Mouse (Mus musculus) cerebellum, adult 2 months (tissue): ENCODE results near the gene Pbx1. TPM values are rescaled to one million over a fixed set of nuclear protein-coding genes. Genes with fewer than 3 reads are reported as not detected.

Experiments
- DNase-seq, 2 experiments: peaks; one replicate each; pipeline ENCODE4 v3.0.0; 2021
- H3K27ac ChIP-seq: fragments of 200-500 bp; 2 replicates; pipeline ENCODE4 v1.5.1; 2012; ENCODE audit warnings: low read length, control low read depth, inconsistent platforms; ENCODE audit not compliant: insufficient read depth
- H3K27me3 ChIP-seq: fragments of 200-500 bp; 2 replicates; pipeline ENCODE4 v1.6.1; 2012; ENCODE audit warnings: inconsistent platforms, mild to moderate bottlenecking, low read length, moderate library complexity; ENCODE audit not compliant: control insufficient read depth, insufficient read depth
- H3K4me1 ChIP-seq: fragments of 200-500 bp; 2 replicates; pipeline ENCODE4 v1.6.1; 2011; ENCODE audit warnings: low read length; ENCODE audit not compliant: control insufficient read depth, insufficient read depth
- H3K4me3 ChIP-seq: fragments of 200-500 bp; replicated peaks from 2 replicates; pipeline ENCODE3; 2011; ENCODE audit warnings: mild to moderate bottlenecking, low read depth, low read length, control low read depth; ENCODE audit not compliant: insufficient read depth
- CTCF ChIP-seq: fragments of 200-500 bp; IDR thresholded peaks from 2 replicates; pipeline ENCODE4 v1.5.1; 2011; ENCODE audit warnings: low read depth, mild to moderate bottlenecking, control low read depth, low read length, moderate library complexity, borderline replicate concordance; ENCODE audit not compliant: insufficient read depth
- POLR2A ChIP-seq: fragments of 200-500 bp; IDR thresholded peaks from 2 replicates; pipeline ENCODE4 v1.6.1; 2011; ENCODE audit warnings: low read length, control low read depth, borderline replicate concordance; ENCODE audit not compliant: insufficient read depth
- WGBS: fragments of 180-500 bp; shearing (Covaris S2); methylation state at CpG from one replicate; pipeline ENCODE4 v1.1.7; 2018; 5-methylcytosine and 5-hydroxymethylcytosine counted together
- polyA plus RNA-seq: library from polyadenylated mRNA; depleted of rRNA; stranded (reverse); fragments of >200 nt; gene quantifications from 2 replicates; pipeline ENCODE4 v1.2.3, GENCODE M21; 2012

Pbx1 gene
- polyA plus RNA-seq, 1 experiment: 34.9 TPM

DNA sequence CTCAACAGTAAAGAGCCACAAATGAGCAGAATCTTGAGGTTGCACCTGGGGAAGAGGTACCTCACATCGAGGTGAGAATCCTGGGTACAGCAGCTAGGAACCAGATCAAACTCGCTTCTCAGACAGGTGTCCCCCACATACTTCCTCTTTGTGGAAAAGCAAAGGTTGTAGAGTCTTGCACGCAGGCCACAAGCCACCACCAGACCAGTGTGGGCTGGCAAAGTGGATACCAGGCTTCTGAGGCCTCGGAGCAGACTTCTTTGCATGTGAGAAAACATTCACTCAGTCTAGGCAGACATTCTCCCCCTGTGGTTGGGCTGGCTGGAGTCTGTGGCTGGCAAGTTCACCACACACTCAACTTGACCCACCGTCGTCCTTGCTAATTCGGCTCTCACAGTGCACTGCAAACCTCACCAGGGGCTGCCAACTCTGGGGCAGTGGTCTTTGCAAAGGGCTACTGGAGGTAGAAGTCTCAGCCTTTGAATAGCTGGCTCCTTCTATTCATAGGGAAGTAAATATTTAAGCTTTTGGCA, 206.4 kb downstream of the Pbx1 start:
- Histone ChIP-seq H3K4me3 (no peak overlapping the region), H3K27ac (no peak overlapping the region), H3K4me1 (peaks cover 25% of the 10 kb centered on the region), H3K27me3 (no peaks in the 10 kb centered on the region)
- no peak for DNase-seq
- 80% methylated on average over 7 of the region's 7 CpGs for WGBS
- TF ChIP-seq CTCF (no peak), POLR2A (no peak)

DNA sequence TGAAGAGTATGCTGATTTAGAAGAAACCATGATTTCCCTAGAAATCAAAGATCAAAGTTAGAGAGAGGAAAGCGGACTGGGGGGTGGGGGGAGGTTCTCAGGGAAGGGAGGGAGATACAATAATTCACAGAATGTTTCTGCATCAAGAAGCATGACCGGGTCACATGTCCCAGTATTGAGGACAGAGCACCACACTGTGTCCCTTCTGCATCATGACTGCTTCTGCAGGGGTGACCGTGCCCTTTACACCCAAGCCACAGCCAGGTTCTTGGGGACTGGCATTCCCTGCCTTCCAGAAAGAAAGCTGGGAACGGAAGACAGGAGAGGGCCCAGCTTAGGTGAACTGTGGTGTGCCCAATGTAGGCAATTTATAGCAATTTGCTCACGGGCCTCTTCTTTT, 207.9 kb downstream of the Pbx1 start:
- TF ChIP-seq CTCF: no peak
- 81% methylated on average over 5 of the region's 5 CpGs for WGBS
- no peak overlapping the region for H3K4me3 ChIP-seq
- no peak for DNase-seq
- H3K27me3 ChIP-seq: no peaks in the 10 kb centered on the region
- peaks cover 28% of the 10 kb centered on the region for H3K4me1 ChIP-seq
- H3K27ac ChIP-seq: no peak overlapping the region

DNA sequence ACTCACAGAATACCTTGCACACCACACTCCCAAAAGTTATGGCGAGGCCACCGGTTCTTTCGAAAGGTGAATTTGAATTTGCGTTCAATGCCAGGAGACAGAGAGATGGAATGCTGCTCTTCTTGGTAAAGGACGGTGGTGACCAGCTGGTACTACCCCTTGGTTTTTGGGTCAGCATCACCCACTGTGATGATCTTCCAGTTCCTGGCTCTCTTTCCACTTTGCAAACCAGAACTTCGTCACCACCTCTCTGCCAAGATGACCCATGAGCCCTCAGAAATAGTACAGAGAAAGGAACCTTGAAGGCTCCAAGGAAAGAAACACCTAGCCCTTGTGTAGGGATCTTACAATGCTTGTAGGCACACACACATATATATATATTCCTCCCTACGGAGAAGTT, 209.3 kb downstream of the Pbx1 start:
- Histone ChIP-seq H3K27ac (no peak overlapping the region), H3K4me3 (no peak overlapping the region), H3K27me3 (no peaks in the 10 kb centered on the region), H3K4me1 (peaks cover 28% of the 10 kb centered on the region)
- peak in 1 of 2 experiments; percentile 64 for DNase-seq
- 26% methylated on average over 7 of the region's 7 CpGs for WGBS
- TF ChIP-seq POLR2A (no peak), CTCF (no peak)

DNA sequence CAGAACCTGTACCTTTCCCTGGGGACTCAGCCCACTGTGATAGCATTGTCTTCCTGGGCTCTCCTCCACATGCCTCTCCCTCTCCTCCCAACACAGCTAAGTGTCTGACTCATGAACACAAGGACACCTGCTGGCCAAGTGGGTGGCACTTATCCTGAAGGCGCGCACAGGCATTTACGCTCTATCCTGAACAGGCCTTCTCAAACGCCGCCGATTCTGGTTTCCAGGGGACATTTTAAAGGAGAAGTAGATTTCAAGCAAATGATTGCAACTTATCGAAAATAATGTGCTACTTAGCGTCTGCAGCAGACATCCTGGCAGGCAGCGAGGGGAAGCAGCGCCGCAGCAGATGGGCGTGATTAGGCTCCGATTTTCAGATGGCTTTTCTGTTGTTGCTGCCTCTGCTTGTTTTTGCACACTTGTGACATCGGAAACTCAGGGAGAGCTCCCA, 211.0 kb downstream of the Pbx1 start:
- H3K4me1 ChIP-seq: peaks cover 22% of the 10 kb centered on the region
- TF ChIP-seq POLR2A (no peak), CTCF (peak; percentile 17; the same call in 1 of the 2 replicates)
- no peak overlapping the region for H3K27ac ChIP-seq
- peak; percentile 66 to 70 for DNase-seq
- H3K4me3 ChIP-seq: peak overlapping the region; percentile 46
- 9% methylated on average over 14 of the region's 14 CpGs for WGBS
- no peaks in the 10 kb centered on the region for H3K27me3 ChIP-seq

DNA sequence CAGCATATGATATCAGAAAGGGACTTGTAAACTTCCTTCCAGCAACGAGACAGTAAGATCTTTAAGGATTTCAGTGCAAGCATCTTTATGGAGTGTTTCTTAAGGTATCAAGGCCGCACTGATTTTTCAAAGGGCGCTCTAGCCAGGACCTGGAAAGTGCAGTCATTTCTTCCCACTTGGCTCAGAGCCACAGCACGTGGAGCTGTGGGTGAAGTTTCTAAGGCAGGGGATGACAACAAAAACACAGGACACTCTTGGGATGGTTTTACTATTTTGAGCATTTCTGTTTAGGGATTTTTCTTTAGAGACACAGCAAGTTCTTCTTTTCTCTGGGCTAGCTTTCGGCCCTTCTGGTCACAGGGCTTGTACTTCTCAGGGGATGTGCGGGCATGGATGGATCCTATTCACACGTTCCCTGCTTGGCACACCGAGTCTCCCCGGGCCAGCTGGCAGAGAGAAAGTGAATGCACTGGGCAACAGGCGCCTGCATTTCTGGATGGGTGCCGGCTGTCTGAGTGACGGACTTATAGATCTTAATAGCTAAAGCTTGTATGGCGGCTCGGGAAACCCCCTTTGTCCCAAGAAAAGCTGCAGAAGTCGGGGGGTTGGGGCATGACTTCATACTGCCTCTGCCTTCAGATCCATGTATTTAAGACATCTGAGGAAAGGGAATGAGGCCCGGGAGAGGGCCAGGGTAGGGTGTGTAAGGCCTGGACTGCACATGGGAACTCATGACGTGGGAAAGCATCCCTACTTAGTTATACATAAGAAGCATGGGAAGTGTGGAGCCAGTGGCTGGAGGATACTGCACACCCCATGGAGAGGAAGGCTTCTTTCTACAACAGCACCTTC, 215.9 kb downstream of the Pbx1 start:
- no peaks in the 10 kb centered on the region for H3K27me3 ChIP-seq
- peaks cover 10% of the 10 kb centered on the region for H3K4me1 ChIP-seq
- DNase-seq: peak; percentile 77 to 87
- 15% methylated on average over 17 of the region's 17 CpGs for WGBS
- no peak overlapping the region for H3K4me3 ChIP-seq
- H3K27ac ChIP-seq: no peak overlapping the region
- no peak for TF ChIP-seq CTCF
- TF ChIP-seq POLR2A: no peak

DNA sequence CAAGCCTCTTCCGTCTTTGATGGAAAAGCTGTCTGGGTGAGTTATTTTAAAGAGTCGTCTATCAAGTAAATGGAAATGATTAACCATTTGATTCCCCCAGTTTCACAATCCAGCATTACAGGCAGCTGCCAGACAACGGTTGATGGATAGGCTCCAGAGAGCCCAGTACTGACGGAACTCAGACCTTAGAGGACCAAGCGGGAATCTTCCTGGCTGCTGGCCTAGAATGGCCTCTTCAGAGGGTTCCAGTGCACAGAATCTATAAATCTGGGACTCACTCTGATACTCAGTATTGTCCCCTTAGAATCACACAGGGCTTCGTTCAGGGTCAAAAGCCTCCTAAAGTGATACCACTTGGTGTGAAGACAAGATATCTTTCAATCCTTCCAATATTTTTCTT, 216.6 kb downstream of the Pbx1 start:
- 71% methylated on average over 6 of the region's 6 CpGs for WGBS
- no peak for DNase-seq
- TF ChIP-seq POLR2A (no peak), CTCF (no peak)
- H3K27me3 ChIP-seq: no peaks in the 10 kb centered on the region
- H3K4me3 ChIP-seq: no peak overlapping the region
- no peak overlapping the region for H3K27ac ChIP-seq
- peaks cover 5% of the 10 kb centered on the region for H3K4me1 ChIP-seq

DNA sequence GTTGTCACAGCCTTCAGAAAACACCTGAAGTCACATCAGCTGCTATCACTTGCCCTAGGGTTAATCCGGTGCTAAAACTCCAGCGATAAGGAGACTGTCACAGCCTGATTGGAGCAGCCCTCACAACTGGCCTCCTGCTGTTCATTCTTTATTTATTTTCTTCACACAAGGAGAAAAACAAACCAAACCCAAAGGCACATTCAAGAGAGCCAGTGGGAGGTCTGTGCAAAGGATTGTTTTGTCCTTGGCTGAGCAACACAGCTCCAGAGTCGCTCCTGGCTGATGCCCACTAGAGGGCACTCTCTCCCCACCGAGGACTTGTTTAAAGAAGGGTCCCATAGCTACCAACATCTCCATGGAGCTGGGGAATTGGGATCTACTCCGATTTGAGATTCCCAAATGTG, 218.0 kb downstream of the Pbx1 start:
- Histone ChIP-seq H3K4me1 (peaks cover 4% of the 10 kb centered on the region), H3K27ac (no peak overlapping the region), H3K4me3 (no peak overlapping the region), H3K27me3 (no peaks in the 10 kb centered on the region)
- peak; percentile 69 to 72 for DNase-seq
- 14% methylated on average over 5 of the region's 5 CpGs for WGBS
- no peak for TF ChIP-seq POLR2A
- peak; percentile 95 for TF ChIP-seq CTCF

DNA sequence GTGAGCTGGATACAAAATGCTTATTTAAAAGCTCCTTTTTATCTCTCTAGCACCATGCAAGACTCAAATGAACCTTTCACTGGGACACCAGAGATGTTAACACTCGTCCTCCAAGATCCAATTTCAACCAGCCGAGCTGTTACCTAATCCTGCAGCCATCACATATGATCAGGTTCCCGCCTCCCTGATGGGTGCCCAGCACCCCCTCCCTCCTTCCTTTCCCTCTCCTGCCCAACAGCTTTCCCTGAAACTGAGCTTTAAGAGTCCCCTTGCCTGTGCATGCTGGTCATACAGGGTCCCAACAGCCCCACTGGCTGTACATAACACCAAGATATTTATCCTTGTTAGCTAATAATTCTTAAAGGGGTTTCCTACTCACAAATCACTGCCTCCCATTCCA, 218.5 kb downstream of the Pbx1 start:
- TF ChIP-seq CTCF (no peak), POLR2A (no peak)
- no peak overlapping the region for H3K4me3 ChIP-seq
- H3K27ac ChIP-seq: no peak overlapping the region
- H3K4me1 ChIP-seq: peaks cover 4% of the 10 kb centered on the region
- DNase-seq: no peak
- no peaks in the 10 kb centered on the region for H3K27me3 ChIP-seq
- WGBS: 70% methylated on average over 3 of the region's 3 CpGs
